Mouse (Mus musculus) layer of hippocampus, adult 18-20 months (tissue): Measurements from ENCODE around the gene Gm17657. TPM values are rescaled to one million over a fixed set of nuclear protein-coding genes. Genes with fewer than 3 reads are reported as not detected.

Experiments used
- DNase-seq, 2 experiments: peaks; one replicate each; pipeline ENCODE4 v3.0.0; 2022; ENCODE audit warnings: low spot score in 2 of 2
- long read RNA-seq: library from polyadenylated mRNA; stranded (forward); transcript quantifications from one replicate; pipeline ENCODE4 v2.0.0, GENCODE M21; 2021
- total RNA-seq, 2 experiments: library from RNA; stranded (reverse); gene quantifications; 2 replicates each; pipeline ENCODE4 v1.2.3; 2021

The Gm17657 gene
- total RNA-seq, result not detected
- long read RNA-seq, result 0 reads

- DNase-seq, result peak; percentile 94 to 96
These were observed at the start of gene Gm17657, which contains the start of gene Tbc1d22b for GRCm38 (mm10) chr17:29549543-29550428. Gm17657 (minus strand) TSS chr17:29549638. Tbc1d22b (plus strand) TSS chr17:29549785.

- DNase-seq, result no peak
These were observed 49.6 kb upstream of the Gm17657 start for GRCm38 (mm10) chr17:29599051-29599450.

- DNase-seq, result no peak
These were observed 47.3 kb upstream of the Gm17657 start for GRCm38 (mm10) chr17:29596771-29597132.

GRCm38 (mm10) chr17:29595891-29596770 is 46.7 kb upstream of the Gm17657 start:
- no peak for DNase-seq

- peak; percentile 31 to 50 for DNase-seq
These were observed 39.9 kb upstream of the Gm17657 start for GRCm38 (mm10) chr17:29589221-29589898.

GRCm38 (mm10) chr17:29586921-29587320 is 37.5 kb upstream of the Gm17657 start:
- DNase-seq, result no peak

GRCm38 (mm10) chr17:29585446-29585845 is 36.0 kb upstream of the Gm17657 start:
- DNase-seq, result no peak

- peak in 1 of 2 experiments; percentile 80 for DNase-seq
These were observed 35.3 kb upstream of the Gm17657 start for GRCm38 (mm10) chr17:29584737-29585136.

GRCm38 (mm10) chr17:29584306-29584705 is 34.9 kb upstream of the Gm17657 start:
- peak in 1 of 2 experiments; percentile 24 for DNase-seq

- no peak for DNase-seq
These were observed 34.1 kb upstream of the Gm17657 start for GRCm38 (mm10) chr17:29583569-29583968.

GRCm38 (mm10) chr17:29579579-29580126 is 30.2 kb upstream of the Gm17657 start:
- DNase-seq, result no peak

GRCm38 (mm10) chr17:29569831-29570230 is 20.4 kb upstream of the Gm17657 start:
- no peak for DNase-seq

GRCm38 (mm10) chr17:29568435-29568834 is 19.0 kb upstream of the Gm17657 start:
- no peak for DNase-seq

- no peak for DNase-seq
These were observed 16.1 kb upstream of the Gm17657 start for GRCm38 (mm10) chr17:29565521-29565920.

GRCm38 (mm10) chr17:29558476-29558875 is 9.0 kb upstream of the Gm17657 start:
- no peak for DNase-seq

- no peak for DNase-seq
These were observed 7.5 kb upstream of the Gm17657 start for GRCm38 (mm10) chr17:29556893-29557292.

GRCm38 (mm10) chr17:29556456-29556855 is 7.0 kb upstream of the Gm17657 start:
- no peak for DNase-seq

- no peak for DNase-seq
These were observed 4.7 kb upstream of the Gm17657 start for GRCm38 (mm10) chr17:29554176-29554575.

- no peak for DNase-seq
These were observed 2.8 kb upstream of the Gm17657 start, which contains the start of gene Tmem217 for GRCm38 (mm10) chr17:29552162-29552732. Tmem217 (minus strand) TSS chr17:29552385.

GRCm38 (mm10) chr17:29551019-29551418 is 1.6 kb upstream of the Gm17657 start:
- no peak for DNase-seq
